Mouse (Mus musculus) hindbrain, postnatal 0 days (tissue): ENCODE results near the gene Ibsp. TPM values are rescaled to one million over a fixed set of nuclear protein-coding genes. Genes with fewer than 3 reads are reported as not detected.

ENCODE experiments used
- ATAC-seq: fragments of 200-750 bp; cut with Nextera tagmentation; 2 replicates; pipeline ENCODE4 v1.8.0; 2017; ENCODE audit warnings: mild to moderate bottlenecking, moderate TSS enrichment, moderate library complexity
- DNase-seq: peaks from one replicate; pipeline ENCODE4 v3.0.0-alpha.2; 2015; ENCODE audit warnings: low spot score
- H3K27ac ChIP-seq: fragments of 300-500 bp; sonication (generic); 2 replicates; pipeline ENCODE4 v1.5.1; 2014; ENCODE audit warnings: mild to moderate bottlenecking
- H3K27me3 ChIP-seq: fragments of 300-500 bp; sonication (generic); 2 replicates; pipeline ENCODE4 v1.6.1; 2014; ENCODE audit warnings: low read length, mixed read lengths; ENCODE audit not compliant: insufficient read depth
- H3K36me3 ChIP-seq: fragments of 300-500 bp; sonication (generic); 2 replicates; pipeline ENCODE4 v1.6.1; 2014; ENCODE audit warnings: low read length, mixed read lengths; ENCODE audit not compliant: insufficient read depth
- H3K4me1 ChIP-seq: fragments of 300-500 bp; sonication (generic); 2 replicates; pipeline ENCODE4 v1.6.1; 2014; ENCODE audit warnings: antibody characterized with exemption, low read length, mixed read lengths; ENCODE audit not compliant: insufficient read depth
- H3K4me2 ChIP-seq: fragments of 300-500 bp; sonication (generic); 2 replicates; pipeline ENCODE4 v1.6.1; 2014; ENCODE audit warnings: low read depth, mild to moderate bottlenecking, low read length, moderate library complexity, mixed read lengths
- H3K4me3 ChIP-seq: fragments of 300-500 bp; sonication (generic); 2 replicates; pipeline ENCODE4 v1.5.1; 2014; ENCODE audit warnings: low read length
- H3K9ac ChIP-seq: fragments of 300-500 bp; sonication (generic); replicated peaks from 2 replicates; pipeline ENCODE4 v1.6.1; 2014; ENCODE audit warnings: mild to moderate bottlenecking, low read length, moderate library complexity, mixed read lengths
- H3K9me3 ChIP-seq: fragments of 300-500 bp; sonication (generic); 2 replicates; pipeline ENCODE4 v1.6.1; 2016; ENCODE audit warnings: low read length, mixed read lengths
- CTCF ChIP-seq: IDR thresholded peaks from 2 replicates; pipeline ENCODE4 v1.5.1; 2016; ENCODE audit warnings: antibody characterized with exemption, control low read depth, low read depth
- WGBS: fragments of 180-500 bp; shearing (Covaris S2); extraction: QIAGEN DNeasy Blood & Tissue Kit; methylation state at CpG from one replicate; pipeline ENCODE4 v1.1.7; 2014; 5-methylcytosine and 5-hydroxymethylcytosine counted together
- polyA plus RNA-seq: library from polyadenylated mRNA; unstranded; fragments of >200 nt; fragmentation: Nextera tagmentation; extraction: Ambion mirVana; gene quantifications from 2 replicates; pipeline ENCODE4 v1.2.1, GENCODE M21; 2015
- total RNA-seq: library from RNA; depleted of rRNA; stranded (reverse); fragments of >200 nt; gene quantifications from 2 replicates; pipeline ENCODE4 v1.2.3, GENCODE M21; 2014

The Ibsp gene
- total and polyA plus RNA-seq, 2 experiments from 2014 or later = 0.20 to 0.37 TPM

- Histone ChIP-seq H3K27ac (no peak overlapping the region), H3K9me3 (no peaks in the 10 kb centered on the region), H3K4me1 (no peaks in the 10 kb centered on the region), H3K36me3 (no peaks in the 10 kb centered on the region), H3K4me2 (peak overlapping the region; percentile 34), H3K27me3 (no peaks in the 10 kb centered on the region), H3K9ac (no peak overlapping the region), H3K4me3 (no peak overlapping the region)
- DNase-seq = peak; percentile 87
- ATAC-seq = peak; percentile 86
- WGBS = 18% methylated on average over 14 of the region's 14 CpGs
- TF ChIP-seq CTCF = peak; percentile 88
Measured at GRCm38 (mm10) chr5:104339706-104340512, 40.9 kb downstream of the Ibsp start.

- no peak overlapping the region for H3K9ac ChIP-seq
- WGBS = 77% methylated on average over 4 of the region's 4 CpGs
- ATAC-seq (no peak), DNase-seq (no peak)
- H3K27me3 ChIP-seq = no peaks in the 10 kb centered on the region
- H3K36me3 ChIP-seq = no peaks in the 10 kb centered on the region
- no peak for TF ChIP-seq CTCF
- H3K27ac ChIP-seq = no peak overlapping the region
- H3K9me3 ChIP-seq = no peaks in the 10 kb centered on the region
- H3K4me3 ChIP-seq = no peak overlapping the region
- no peak overlapping the region for H3K4me2 ChIP-seq
- H3K4me1 ChIP-seq = no peaks in the 10 kb centered on the region
Measured at GRCm38 (mm10) chr5:104340513-104340829, 41.5 kb downstream of the Ibsp start.

GRCm38 (mm10) chr5:104342881-104343280 is 43.9 kb downstream of the Ibsp start:
- Histone ChIP-seq H3K4me3 (no peak overlapping the region), H3K36me3 (no peaks in the 10 kb centered on the region), H3K27me3 (no peaks in the 10 kb centered on the region), H3K4me1 (no peaks in the 10 kb centered on the region), H3K9ac (no peak overlapping the region), H3K27ac (no peak overlapping the region), H3K9me3 (no peaks in the 10 kb centered on the region), H3K4me2 (no peak overlapping the region)
- 41% methylated on average over 6 of the region's 6 CpGs for WGBS
- TF ChIP-seq CTCF = peak; percentile 29
- ATAC-seq (no peak), DNase-seq (no peak)

DNA sequence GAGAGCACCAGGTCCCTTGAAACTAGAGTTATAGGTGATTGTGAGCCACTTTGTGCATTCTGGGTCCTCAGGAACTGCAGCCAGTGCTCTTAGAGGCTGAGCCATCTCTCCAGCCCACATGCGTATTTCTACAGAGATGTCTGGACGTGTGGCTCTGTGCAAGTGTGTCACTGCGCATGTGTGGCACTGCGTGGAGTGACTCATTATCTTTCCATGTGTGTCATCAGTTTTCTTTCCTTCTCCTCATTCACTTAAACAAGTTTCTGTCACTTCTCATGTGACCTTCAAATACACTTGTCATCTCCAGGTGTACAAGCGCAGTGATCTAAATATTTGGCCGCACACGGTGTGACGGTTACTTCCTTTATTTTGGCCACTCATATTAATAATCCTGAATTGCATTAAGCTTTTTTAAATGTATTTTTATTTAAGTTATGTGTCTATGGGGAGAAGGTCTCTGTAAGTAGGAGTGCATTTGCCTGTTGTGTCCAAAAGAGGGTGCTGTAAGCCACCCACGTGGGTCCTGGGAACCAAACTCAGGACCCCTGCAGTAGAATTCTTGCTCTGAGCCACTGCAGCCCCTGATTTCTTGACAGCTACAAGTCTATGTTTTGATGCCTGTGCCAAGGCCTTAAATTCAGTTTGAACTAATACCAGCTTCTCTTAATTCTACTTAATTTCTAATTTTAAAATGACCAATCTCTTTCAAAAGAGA is 45.7 kb downstream of the Ibsp start:
- 73% methylated on average over 9 of the region's 9 CpGs for WGBS
- no peaks in the 10 kb centered on the region for H3K27me3 ChIP-seq
- TF ChIP-seq CTCF = peak; percentile 63
- DNase-seq (peak; percentile 48), ATAC-seq (no peak)
- no peak overlapping the region for H3K4me3 ChIP-seq
- no peak overlapping the region for H3K9ac ChIP-seq
- no peaks in the 10 kb centered on the region for H3K9me3 ChIP-seq
- no peaks in the 10 kb centered on the region for H3K36me3 ChIP-seq
- H3K27ac ChIP-seq = no peak overlapping the region
- H3K4me2 ChIP-seq = no peak overlapping the region
- H3K4me1 ChIP-seq = no peaks in the 10 kb centered on the region

- H3K27me3 ChIP-seq = no peaks in the 10 kb centered on the region
- WGBS = 80% methylated on average over 6 of the region's 6 CpGs
- no peaks in the 10 kb centered on the region for H3K9me3 ChIP-seq
- TF ChIP-seq CTCF = no peak
- H3K27ac ChIP-seq = no peak overlapping the region
- no peaks in the 10 kb centered on the region for H3K36me3 ChIP-seq
- H3K4me2 ChIP-seq = no peak overlapping the region
- H3K4me3 ChIP-seq = no peak overlapping the region
- no peak overlapping the region for H3K9ac ChIP-seq
- DNase-seq (no peak), ATAC-seq (no peak)
- H3K4me1 ChIP-seq = no peaks in the 10 kb centered on the region
Measured at GRCm38 (mm10) chr5:104345241-104345630, 46.3 kb downstream of the Ibsp start.

- ATAC-seq (no peak), DNase-seq (no peak)
- H3K9me3 ChIP-seq = no peaks in the 10 kb centered on the region
- no peak overlapping the region for H3K4me3 ChIP-seq
- WGBS = 45% methylated on average over 1 of the region's 1 CpGs
- no peak overlapping the region for H3K4me2 ChIP-seq
- H3K27me3 ChIP-seq = no peaks in the 10 kb centered on the region
- H3K27ac ChIP-seq = no peak overlapping the region
- no peak overlapping the region for H3K9ac ChIP-seq
- H3K36me3 ChIP-seq = no peaks in the 10 kb centered on the region
- no peaks in the 10 kb centered on the region for H3K4me1 ChIP-seq
- no peak for TF ChIP-seq CTCF
Measured at GRCm38 (mm10) chr5:104351041-104351440, 52.1 kb downstream of the Ibsp start.

DNA sequence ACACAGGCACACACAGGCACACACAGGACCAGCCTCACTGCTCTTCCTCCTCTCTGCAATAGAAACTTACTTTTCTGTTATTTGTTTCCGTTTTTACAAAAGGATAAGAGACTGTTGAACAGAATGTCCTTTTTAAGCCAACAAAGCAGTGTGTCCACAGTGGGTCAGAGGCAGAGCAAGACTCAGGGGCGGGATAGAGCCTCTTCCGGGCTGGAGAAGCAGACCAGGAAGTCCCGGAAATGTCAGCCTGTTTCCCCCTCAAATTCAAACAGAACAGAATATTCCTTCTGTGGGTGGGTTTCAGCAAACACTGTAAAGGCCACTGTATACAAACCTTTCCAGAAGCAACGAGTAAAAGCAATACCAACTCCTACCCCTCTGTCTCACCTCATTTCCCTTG is 52.9 kb downstream of the Ibsp start:
- Histone ChIP-seq H3K9me3 (no peaks in the 10 kb centered on the region), H3K9ac (no peak overlapping the region), H3K4me3 (no peak overlapping the region), H3K27me3 (no peaks in the 10 kb centered on the region), H3K36me3 (no peaks in the 10 kb centered on the region), H3K4me1 (no peaks in the 10 kb centered on the region), H3K4me2 (no peak overlapping the region), H3K27ac (no peak overlapping the region)
- no peak for DNase-seq
- 75% methylated on average over 5 of the region's 5 CpGs for WGBS
- no peak for ATAC-seq
- no peak for TF ChIP-seq CTCF
